Mouse (Mus musculus): ENCODE measurements around the gene Tnfsf13. TPM values are rescaled to one million over a fixed set of nuclear protein-coding genes. Genes with fewer than 3 reads are reported as not detected.

Tnfsf13 gene
- polyA plus RNA-seq, 1 experiment from 2014 or later = 0.37 TPM

- DNase-seq (ENCODE audit: low spot score) = no peak
These were observed 11.8 kb upstream of the Tnfsf13 start for GRCm38 (mm10) chr11:69697396-69697795.

GRCm38 (mm10) chr11:69695361-69696181 lies 10.0 kb upstream of the Tnfsf13 start, which contains the start of the genes Tnfsf12 and Tnfsfm13:
Tnfsf12 (minus strand) TSS chr11:69695849.
Tnfsfm13 (minus strand) TSS chr11:69696098.
- H3K4me3 ChIP-seq (ENCODE audit: low read depth, low read length) = peak within 1 kb of the TSS; percentile 53
- H3K36me3 ChIP-seq (ENCODE audit: control insufficient read depth, insufficient read depth, low read length) = no peaks in the 10 kb centered on the region
- peak within 1 kb of the TSS; percentile 63 for H3K9ac ChIP-seq (ENCODE audit: low read depth, low read length)
- peak; percentile 54 for ATAC-seq (replicated peaks; ENCODE audit: low FRiP score)
- peak within 1 kb of the TSS; percentile 64 for H3K27ac ChIP-seq (ENCODE audit: low read depth, low read length)
- H3K27me3 ChIP-seq (replicated peaks; ENCODE audit: control insufficient read depth, insufficient read depth, low read length) = no peaks in the 10 kb centered on the region
- peaks cover 17% of the 10 kb centered on the region for H3K4me1 ChIP-seq (replicated peaks; ENCODE audit: control insufficient read depth, insufficient read depth, low read length)
- no peaks in the 10 kb centered on the region for H3K9me3 ChIP-seq (ENCODE audit: control insufficient read depth, low read length)
- DNase-seq (ENCODE audit: low spot score) = peak; percentile 72
- H3K4me2 ChIP-seq = peak within 1 kb of the TSS; percentile 77
- 8% methylated on average over 36 of the region's 41 CpGs for WGBS

More at GRCm38 (mm10) chr11:69697396-69697795, 11.8 kb upstream of the Tnfsf13 start:
- Histone ChIP-seq H3K9me3 (ENCODE audit: control insufficient read depth, low read length) (no peaks in the 10 kb centered on the region), H3K9ac (ENCODE audit: low read depth, low read length) (no peak overlapping the region), H3K4me1 (replicated peaks; ENCODE audit: control insufficient read depth, insufficient read depth, low read length) (peaks cover 16% of the 10 kb centered on the region), H3K27me3 (replicated peaks; ENCODE audit: control insufficient read depth, insufficient read depth, low read length) (no peaks in the 10 kb centered on the region), H3K27ac (ENCODE audit: low read depth, low read length) (no peak overlapping the region), H3K4me3 (ENCODE audit: low read depth, low read length) (no peak overlapping the region), H3K36me3 (ENCODE audit: control insufficient read depth, insufficient read depth, low read length) (no peaks in the 10 kb centered on the region), H3K4me2 (no peak overlapping the region)
- no peak for ATAC-seq (replicated peaks; ENCODE audit: low FRiP score)
- WGBS = 83% methylated on average over 3 of the region's 3 CpGs

GRCm38 (mm10) chr11:69695046-69695360 lies 9.4 kb upstream of the Tnfsf13 start:
- Histone ChIP-seq H3K4me3 (ENCODE audit: low read depth, low read length) (peak overlapping the region; percentile 53), H3K36me3 (ENCODE audit: control insufficient read depth, insufficient read depth, low read length) (no peaks in the 10 kb centered on the region), H3K27me3 (replicated peaks; ENCODE audit: control insufficient read depth, insufficient read depth, low read length) (no peaks in the 10 kb centered on the region), H3K4me2 (peak overlapping the region; percentile 77), H3K9me3 (ENCODE audit: control insufficient read depth, low read length) (no peaks in the 10 kb centered on the region), H3K9ac (ENCODE audit: low read depth, low read length) (peak overlapping the region; percentile 63; the same call in 1 of the 2 replicates), H3K27ac (ENCODE audit: low read depth, low read length) (peak overlapping the region; percentile 64; the same call in 1 of the 2 replicates), H3K4me1 (replicated peaks; ENCODE audit: control insufficient read depth, insufficient read depth, low read length) (peaks cover 17% of the 10 kb centered on the region)
- DNase-seq (ENCODE audit: low spot score) (no peak), ATAC-seq (replicated peaks; ENCODE audit: low FRiP score) (no peak)
- 36% methylated on average over 6 of the region's 6 CpGs for WGBS

GRCm38 (mm10) chr11:69693421-69693965 lies 7.9 kb upstream of the Tnfsf13 start:
- H3K9ac ChIP-seq (ENCODE audit: low read depth, low read length) = no peak overlapping the region
- WGBS = 62% methylated on average over 11 of the region's 11 CpGs
- H3K36me3 ChIP-seq (ENCODE audit: control insufficient read depth, insufficient read depth, low read length) = no peaks in the 10 kb centered on the region
- H3K4me3 ChIP-seq (ENCODE audit: low read depth, low read length) = no peak overlapping the region
- H3K4me2 ChIP-seq = no peak overlapping the region
- no peaks in the 10 kb centered on the region for H3K9me3 ChIP-seq (ENCODE audit: control insufficient read depth, low read length)
- ATAC-seq (replicated peaks; ENCODE audit: low FRiP score) (no peak), DNase-seq (ENCODE audit: low spot score) (no peak)
- peaks cover 16% of the 10 kb centered on the region for H3K4me1 ChIP-seq (replicated peaks; ENCODE audit: control insufficient read depth, insufficient read depth, low read length)
- no peak overlapping the region for H3K27ac ChIP-seq (ENCODE audit: low read depth, low read length)
- no peaks in the 10 kb centered on the region for H3K27me3 ChIP-seq (replicated peaks; ENCODE audit: control insufficient read depth, insufficient read depth, low read length)

- WGBS = 59% methylated on average over 6 of the region's 6 CpGs
- Histone ChIP-seq H3K4me1 (replicated peaks; ENCODE audit: control insufficient read depth, insufficient read depth, low read length) (peaks cover 16% of the 10 kb centered on the region), H3K27ac (ENCODE audit: low read depth, low read length) (no peak overlapping the region), H3K4me2 (no peak overlapping the region), H3K9ac (ENCODE audit: low read depth, low read length) (no peak overlapping the region), H3K9me3 (ENCODE audit: control insufficient read depth, low read length) (no peaks in the 10 kb centered on the region), H3K4me3 (ENCODE audit: low read depth, low read length) (no peak overlapping the region), H3K36me3 (ENCODE audit: control insufficient read depth, insufficient read depth, low read length) (no peaks in the 10 kb centered on the region), H3K27me3 (replicated peaks; ENCODE audit: control insufficient read depth, insufficient read depth, low read length) (no peaks in the 10 kb centered on the region)
- DNase-seq (ENCODE audit: low spot score) (no peak), ATAC-seq (replicated peaks; ENCODE audit: low FRiP score) (no peak)
These were observed 7.3 kb upstream of the Tnfsf13 start for GRCm38 (mm10) chr11:69692863-69693262.

GRCm38 (mm10) chr11:69692196-69692811 lies 6.7 kb upstream of the Tnfsf13 start:
- Histone ChIP-seq H3K4me1 (replicated peaks; ENCODE audit: control insufficient read depth, insufficient read depth, low read length) (peaks cover 16% of the 10 kb centered on the region), H3K4me2 (no peak overlapping the region), H3K27ac (ENCODE audit: low read depth, low read length) (no peak overlapping the region), H3K9me3 (ENCODE audit: control insufficient read depth, low read length) (no peaks in the 10 kb centered on the region), H3K27me3 (replicated peaks; ENCODE audit: control insufficient read depth, insufficient read depth, low read length) (no peaks in the 10 kb centered on the region), H3K9ac (ENCODE audit: low read depth, low read length) (no peak overlapping the region), H3K36me3 (ENCODE audit: control insufficient read depth, insufficient read depth, low read length) (no peaks in the 10 kb centered on the region), H3K4me3 (ENCODE audit: low read depth, low read length) (no peak overlapping the region)
- ATAC-seq (replicated peaks; ENCODE audit: low FRiP score) (no peak), DNase-seq (ENCODE audit: low spot score) (no peak)
- 52% methylated on average over 9 of the region's 9 CpGs for WGBS

GRCm38 (mm10) chr11:69689891-69690290 lies 4.3 kb upstream of the Tnfsf13 start:
- H3K9ac ChIP-seq (ENCODE audit: low read depth, low read length) = no peak overlapping the region
- H3K4me3 ChIP-seq (ENCODE audit: low read depth, low read length) = no peak overlapping the region
- H3K4me1 ChIP-seq (replicated peaks; ENCODE audit: control insufficient read depth, insufficient read depth, low read length) = peaks cover 12% of the 10 kb centered on the region
- no peaks in the 10 kb centered on the region for H3K36me3 ChIP-seq (ENCODE audit: control insufficient read depth, insufficient read depth, low read length)
- H3K27me3 ChIP-seq (replicated peaks; ENCODE audit: control insufficient read depth, insufficient read depth, low read length) = no peaks in the 10 kb centered on the region
- 96% methylated on average over 1 of the region's 1 CpGs for WGBS
- DNase-seq (ENCODE audit: low spot score) (no peak), ATAC-seq (replicated peaks; ENCODE audit: low FRiP score) (no peak)
- no peaks in the 10 kb centered on the region for H3K9me3 ChIP-seq (ENCODE audit: control insufficient read depth, low read length)
- no peak overlapping the region for H3K4me2 ChIP-seq
- H3K27ac ChIP-seq (ENCODE audit: low read depth, low read length) = no peak overlapping the region

GRCm38 (mm10) chr11:69687061-69687460 lies 1.5 kb upstream of the Tnfsf13 start:
- DNase-seq (ENCODE audit: low spot score) = no peak
- peak overlapping the region; percentile 38; the same call in 1 of the 2 replicates for H3K9ac ChIP-seq (ENCODE audit: low read depth, low read length)
- peaks cover 15% of the 10 kb centered on the region; the same call in 1 of the 2 replicates for H3K4me1 ChIP-seq (replicated peaks; ENCODE audit: control insufficient read depth, insufficient read depth, low read length)
- no peaks in the 10 kb centered on the region for H3K36me3 ChIP-seq (ENCODE audit: control insufficient read depth, insufficient read depth, low read length)
- H3K4me2 ChIP-seq = no peak overlapping the region
- WGBS = 59% methylated on average over 5 of the region's 5 CpGs
- no peaks in the 10 kb centered on the region for H3K9me3 ChIP-seq (ENCODE audit: control insufficient read depth, low read length)
- H3K27me3 ChIP-seq (replicated peaks; ENCODE audit: control insufficient read depth, insufficient read depth, low read length) = no peaks in the 10 kb centered on the region
- no peak overlapping the region for H3K4me3 ChIP-seq (ENCODE audit: low read depth, low read length)
- ATAC-seq (replicated peaks; ENCODE audit: low FRiP score) = no peak
- no peak overlapping the region for H3K27ac ChIP-seq (ENCODE audit: low read depth, low read length)
